Mouse (Mus musculus) ES-Bruce4 (cell line): Measurements from ENCODE around the gene Thrap3.

Experiments used
- CTCF ChIP-seq: IDR thresholded peaks from one replicate; pipeline ENCODE4 v1.8.1; 2011; ENCODE audit warnings: low read depth, low read length
- EP300 ChIP-seq: IDR thresholded peaks from 2 replicates; pipeline ENCODE4 v1.6.1; 2011; ENCODE audit warnings: low read depth, low read length; ENCODE audit not compliant: insufficient read depth

DNA sequence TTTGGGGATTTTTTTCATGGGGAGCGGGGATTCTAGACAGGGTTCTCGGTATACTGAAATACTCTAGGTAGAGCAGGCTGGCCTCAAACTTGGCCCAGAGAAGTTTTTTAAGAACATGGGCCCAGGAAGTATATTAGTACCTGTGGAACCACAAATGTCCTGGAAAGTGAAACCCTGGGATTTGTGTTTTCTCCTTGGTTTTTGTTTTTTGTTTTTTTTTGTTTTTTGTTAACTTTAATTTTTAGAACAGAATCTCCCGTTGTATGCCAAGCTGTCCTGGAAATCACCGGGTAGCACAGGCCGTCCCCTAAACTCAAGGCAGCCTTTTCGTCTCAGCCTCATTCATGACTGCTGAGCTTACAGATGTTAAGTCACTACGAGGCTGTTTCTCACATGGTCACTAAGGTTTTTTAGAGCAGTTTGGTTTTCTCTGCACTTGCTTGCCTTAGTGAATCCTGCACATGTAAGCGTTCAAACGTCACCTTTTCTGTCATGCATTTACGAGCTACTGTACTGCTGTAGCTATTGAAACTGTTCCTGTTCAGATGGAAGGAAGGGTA is 856 bp upstream of the Thrap3 start:
- TF ChIP-seq CTCF (no peak), EP300 (no peak)
